Mouse (Mus musculus): Measurements from ENCODE around the gene Lrmp. TPM values are rescaled to one million over a fixed set of nuclear protein-coding genes. Genes with fewer than 3 reads are reported as not detected.
A peak's percentile ranks its signal among the peaks of the same experiment; 100 is the strongest.

Lrmp gene
- polyA plus RNA-seq, 1 experiment: 120 TPM

GRCm38 (mm10) chr6:145210816-145211338, 95.4 kb downstream of the Lrmp start, which contains the start of the genes Casc1 and Etfrf1:
Casc1 (minus strand) TSS chr6:145211005.
Etfrf1 (plus strand) TSS chr6:145211134.
- DNase-seq (ENCODE audit: low read depth in 1 of 2, low spot score in 2 of 2): peak; percentile 97 to 99
- H3K4me1 ChIP-seq (ENCODE audit: control insufficient read depth, insufficient read depth, insufficient read length): no peaks in the 10 kb centered on the region; the same call in 1 of the 2 replicates
- WGBS: under 1% methylated on average over 36 of the region's 36 CpGs
- TF ChIP-seq POLR2A (IDR thresholded peaks at IDR 0.05; ENCODE audit: low read depth, low read length): peak; percentile 94
- TF ChIP-seq CTCF (IDR thresholded peaks at IDR 0.05; ENCODE audit: extremely low read depth, insufficient read depth, insufficient read length, insufficient replicate concordance): no peak
- H3K27me3 ChIP-seq (ENCODE audit: control insufficient read depth, insufficient read depth, low read length): no peaks in the 10 kb centered on the region
- peak within 1 kb of the TSS; percentile 83 for H3K4me3 ChIP-seq (ENCODE audit: extremely low read depth, insufficient read depth, insufficient read length)
- H3K36me3 ChIP-seq (ENCODE audit: control insufficient read depth, insufficient read depth, low read length): no peaks in the 10 kb centered on the region; the same call in 1 of the 2 replicates
- peak within 1 kb of the TSS; percentile 90 for H3K27ac ChIP-seq (ENCODE audit: insufficient read depth, low read length)

GRCm38 (mm10) chr6:145211376-145212305, 96.2 kb downstream of the Lrmp start:
- no peaks in the 10 kb centered on the region; the same call in 1 of the 2 replicates for H3K36me3 ChIP-seq (ENCODE audit: control insufficient read depth, insufficient read depth, low read length)
- peak overlapping the region; percentile 83 for H3K4me3 ChIP-seq (ENCODE audit: extremely low read depth, insufficient read depth, insufficient read length)
- no peak for DNase-seq (ENCODE audit: low read depth in 1 of 2, low spot score in 2 of 2)
- TF ChIP-seq CTCF (IDR thresholded peaks at IDR 0.05; ENCODE audit: extremely low read depth, insufficient read depth, insufficient read length, insufficient replicate concordance) (no peak), POLR2A (IDR thresholded peaks at IDR 0.05; ENCODE audit: low read depth, low read length) (no peak)
- no peaks in the 10 kb centered on the region; the same call in 1 of the 2 replicates for H3K4me1 ChIP-seq (ENCODE audit: control insufficient read depth, insufficient read depth, insufficient read length)
- H3K27ac ChIP-seq (ENCODE audit: insufficient read depth, low read length): peak overlapping the region; percentile 90
- no peaks in the 10 kb centered on the region for H3K27me3 ChIP-seq (ENCODE audit: control insufficient read depth, insufficient read depth, low read length)
- WGBS: 1% methylated on average over 21 of the region's 21 CpGs

DNA sequence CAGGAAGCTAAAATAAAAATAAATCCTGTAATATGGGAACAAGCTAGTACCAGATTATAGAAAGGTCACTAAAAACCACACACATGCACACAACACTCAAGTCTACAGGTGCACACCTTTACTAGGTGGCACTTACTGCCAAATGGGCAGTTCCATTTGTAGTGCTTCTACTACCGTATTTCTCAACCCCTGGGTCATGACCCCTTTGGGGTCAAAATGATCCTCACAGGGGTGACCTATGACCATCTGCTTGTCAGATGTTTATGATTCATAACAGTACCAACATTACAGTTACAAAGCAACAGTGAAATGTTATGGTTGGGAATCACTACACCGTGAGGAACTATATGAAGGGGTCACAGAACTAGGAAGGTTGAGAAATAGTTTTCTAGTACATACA, 98.5 kb downstream of the Lrmp start:
- WGBS: 88% methylated on average over 2 of the region's 2 CpGs

DNA sequence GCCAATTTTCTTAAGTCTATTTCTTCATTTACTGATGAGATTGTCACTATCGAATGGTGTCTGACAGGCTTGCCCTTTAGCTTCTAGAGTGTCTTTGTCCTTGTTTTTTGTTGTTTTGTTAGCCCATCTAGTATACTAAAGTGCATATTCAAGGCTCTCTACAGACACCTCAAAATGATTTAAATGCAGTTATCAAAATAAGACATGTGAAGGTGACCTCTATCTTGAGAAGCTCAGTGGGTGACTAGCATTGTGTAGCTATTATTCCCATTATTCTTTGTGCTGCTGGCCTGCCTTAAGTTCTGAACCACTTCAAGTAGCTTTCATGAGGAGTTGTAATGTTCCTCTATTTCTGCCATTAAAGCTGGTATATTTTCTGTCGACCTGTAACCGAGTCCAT, 100.4 kb downstream of the Lrmp start:
- TF ChIP-seq CTCF (IDR thresholded peaks at IDR 0.05; ENCODE audit: extremely low read depth, insufficient read depth, insufficient read length, insufficient replicate concordance): no peak
- TF ChIP-seq POLR2A (IDR thresholded peaks at IDR 0.05; ENCODE audit: low read depth, low read length): no peak
- no peaks in the 10 kb centered on the region for H3K27me3 ChIP-seq (ENCODE audit: control insufficient read depth, insufficient read depth, low read length)
- H3K27ac ChIP-seq (ENCODE audit: insufficient read depth, low read length): no peak overlapping the region
- H3K36me3 ChIP-seq (ENCODE audit: control insufficient read depth, insufficient read depth, low read length): peaks cover 11% of the 10 kb centered on the region
- 90% methylated on average over 3 of the region's 3 CpGs for WGBS
- no peak overlapping the region for H3K4me3 ChIP-seq (ENCODE audit: extremely low read depth, insufficient read depth, insufficient read length)
- H3K4me1 ChIP-seq (ENCODE audit: control insufficient read depth, insufficient read depth, insufficient read length): no peaks in the 10 kb centered on the region; the same call in 1 of the 2 replicates
- no peak for DNase-seq (ENCODE audit: low read depth in 1 of 2, low spot score in 2 of 2)

More for the DNA sequence above, 98.5 kb downstream of the Lrmp start:
- Histone ChIP-seq H3K36me3 (ENCODE audit: control insufficient read depth, insufficient read depth, low read length) (peaks cover 6% of the 10 kb centered on the region), H3K27me3 (ENCODE audit: control insufficient read depth, insufficient read depth, low read length) (no peaks in the 10 kb centered on the region), H3K4me1 (ENCODE audit: control insufficient read depth, insufficient read depth, insufficient read length) (no peaks in the 10 kb centered on the region; the same call in 1 of the 2 replicates), H3K4me3 (ENCODE audit: extremely low read depth, insufficient read depth, insufficient read length) (no peak overlapping the region), H3K27ac (ENCODE audit: insufficient read depth, low read length) (no peak overlapping the region)
- no peak for DNase-seq (ENCODE audit: low read depth in 1 of 2, low spot score in 2 of 2)
- no peak for TF ChIP-seq POLR2A (IDR thresholded peaks at IDR 0.05; ENCODE audit: low read depth, low read length)
- no peak for TF ChIP-seq CTCF (IDR thresholded peaks at IDR 0.05; ENCODE audit: extremely low read depth, insufficient read depth, insufficient read length, insufficient replicate concordance)

GRCm38 (mm10) chr6:145224246-145224645, 108.8 kb downstream of the Lrmp start:
- H3K36me3 ChIP-seq (ENCODE audit: control insufficient read depth, insufficient read depth, low read length): peaks cover 13% of the 10 kb centered on the region
- no peak for TF ChIP-seq CTCF (IDR thresholded peaks at IDR 0.05; ENCODE audit: extremely low read depth, insufficient read depth, insufficient read length, insufficient replicate concordance)
- TF ChIP-seq POLR2A (IDR thresholded peaks at IDR 0.05; ENCODE audit: low read depth, low read length): no peak
- WGBS: 95% methylated on average over 6 of the region's 6 CpGs

More at GRCm38 (mm10) chr6:145224246-145224645, 108.8 kb downstream of the Lrmp start:
- no peak for DNase-seq (ENCODE audit: low read depth in 1 of 2, low spot score in 2 of 2)
- no peaks in the 10 kb centered on the region for H3K4me1 ChIP-seq (ENCODE audit: control insufficient read depth, insufficient read depth, insufficient read length)
- no peak overlapping the region for H3K4me3 ChIP-seq (ENCODE audit: extremely low read depth, insufficient read depth, insufficient read length)
- no peaks in the 10 kb centered on the region for H3K27me3 ChIP-seq (ENCODE audit: control insufficient read depth, insufficient read depth, low read length)
- H3K27ac ChIP-seq (ENCODE audit: insufficient read depth, low read length): no peak overlapping the region

Other genes starting within 250 kb of the Lrmp start
- gene Bcat1, start 39.5 kb upstream of the Lrmp start, polyA plus RNA-seq (2012; rRNA removed): 0.32 and 0.33 TPM in 2 replicates
- gene Casc1, start 95.4 kb downstream of the Lrmp start, polyA plus RNA-seq (2012; rRNA removed): 0.09 and 0.16 TPM in 2 replicates
- gene Etfrf1, start 95.5 kb downstream of the Lrmp start, polyA plus RNA-seq (2012; rRNA removed): 1.5 and 2.3 TPM in 2 replicates
- 11.1 and 14.1 TPM in 2 replicates for gene Kras, start 134.6 kb downstream of the Lrmp start, polyA plus RNA-seq (2012; rRNA removed)